Mouse (Mus musculus): ENCODE results near the gene Grid2.

Gene Grid2

GRCm38 (mm10) chr6:64077911-64078310 is 822.2 kb downstream of the Grid2 start:
- no peak for DNase-seq

- no peak for DNase-seq
Observed at GRCm38 (mm10) chr6:64098662-64099061, 843.0 kb downstream of the Grid2 start.

GRCm38 (mm10) chr6:64114594-64114993 is 858.9 kb downstream of the Grid2 start:
- no peak for DNase-seq

- no peak for DNase-seq
Observed at GRCm38 (mm10) chr6:64136275-64136674, 880.6 kb downstream of the Grid2 start.

GRCm38 (mm10) chr6:64148613-64149012 is 892.9 kb downstream of the Grid2 start:
- DNase-seq: no peak

GRCm38 (mm10) chr6:64174995-64175612 is 919.4 kb downstream of the Grid2 start:
- no peak for DNase-seq

GRCm38 (mm10) chr6:64193646-64194045 is 938.0 kb downstream of the Grid2 start:
- no peak for DNase-seq

GRCm38 (mm10) chr6:64202396-64203122 is 946.9 kb downstream of the Grid2 start:
- DNase-seq: peak; percentile 3

- peak; percentile 17 for DNase-seq
Observed at GRCm38 (mm10) chr6:64236351-64236750, 980.7 kb downstream of the Grid2 start.

- DNase-seq: no peak
Observed at GRCm38 (mm10) chr6:64240526-64240925, 984.9 kb downstream of the Grid2 start.

- no peak for DNase-seq
Observed at GRCm38 (mm10) chr6:64245951-64246350, 990.3 kb downstream of the Grid2 start.

- DNase-seq: no peak
Observed at GRCm38 (mm10) chr6:64251041-64251440, 995.4 kb downstream of the Grid2 start.

- no peak for DNase-seq
Observed at GRCm38 (mm10) chr6:64263517-64263916, 1007.8 kb downstream of the Grid2 start.

GRCm38 (mm10) chr6:64264224-64264623 is 1008.5 kb downstream of the Grid2 start:
- no peak for DNase-seq

GRCm38 (mm10) chr6:64274319-64275114 is 1018.8 kb downstream of the Grid2 start:
- no peak for DNase-seq

GRCm38 (mm10) chr6:64279927-64280326 is 1024.3 kb downstream of the Grid2 start:
- DNase-seq: no peak

GRCm38 (mm10) chr6:64293761-64294160 is 1038.1 kb downstream of the Grid2 start:
- no peak for DNase-seq

- no peak for DNase-seq
Observed at GRCm38 (mm10) chr6:64297633-64298032, 1042.0 kb downstream of the Grid2 start.

GRCm38 (mm10) chr6:64304709-64305476 is 1049.2 kb downstream of the Grid2 start:
- DNase-seq: no peak

- no peak for DNase-seq
Observed at GRCm38 (mm10) chr6:64308631-64309030, 1053.0 kb downstream of the Grid2 start.

GRCm38 (mm10) chr6:64313132-64313531 is 1057.5 kb downstream of the Grid2 start:
- no peak for DNase-seq

- DNase-seq: no peak
Observed at GRCm38 (mm10) chr6:64326936-64327335, 1071.3 kb downstream of the Grid2 start.

GRCm38 (mm10) chr6:64327876-64328275 is 1072.2 kb downstream of the Grid2 start:
- no peak for DNase-seq

Data from layer of hippocampus, adult 9-11 months (tissue).